Mouse (Mus musculus) gonadal fat pad, adult 2 months (tissue): Measurements from ENCODE around the gene Vti1a. TPM values are rescaled to one million over a fixed set of nuclear protein-coding genes. Genes with fewer than 3 reads are reported as not detected.

Experiments
- DNase-seq: peaks from one replicate; pipeline ENCODE4 v3.0.0-alpha.2; 2012; ENCODE audit warnings: low read depth
- polyA plus RNA-seq: library from polyadenylated mRNA; depleted of rRNA; stranded (reverse); fragments of >200 nt; gene quantifications from 2 replicates; pipeline ENCODE4 v1.2.3, GENCODE M21; 2012

Vti1a gene
- polyA plus RNA-seq, 1 experiment = 14.6 TPM

DNA sequence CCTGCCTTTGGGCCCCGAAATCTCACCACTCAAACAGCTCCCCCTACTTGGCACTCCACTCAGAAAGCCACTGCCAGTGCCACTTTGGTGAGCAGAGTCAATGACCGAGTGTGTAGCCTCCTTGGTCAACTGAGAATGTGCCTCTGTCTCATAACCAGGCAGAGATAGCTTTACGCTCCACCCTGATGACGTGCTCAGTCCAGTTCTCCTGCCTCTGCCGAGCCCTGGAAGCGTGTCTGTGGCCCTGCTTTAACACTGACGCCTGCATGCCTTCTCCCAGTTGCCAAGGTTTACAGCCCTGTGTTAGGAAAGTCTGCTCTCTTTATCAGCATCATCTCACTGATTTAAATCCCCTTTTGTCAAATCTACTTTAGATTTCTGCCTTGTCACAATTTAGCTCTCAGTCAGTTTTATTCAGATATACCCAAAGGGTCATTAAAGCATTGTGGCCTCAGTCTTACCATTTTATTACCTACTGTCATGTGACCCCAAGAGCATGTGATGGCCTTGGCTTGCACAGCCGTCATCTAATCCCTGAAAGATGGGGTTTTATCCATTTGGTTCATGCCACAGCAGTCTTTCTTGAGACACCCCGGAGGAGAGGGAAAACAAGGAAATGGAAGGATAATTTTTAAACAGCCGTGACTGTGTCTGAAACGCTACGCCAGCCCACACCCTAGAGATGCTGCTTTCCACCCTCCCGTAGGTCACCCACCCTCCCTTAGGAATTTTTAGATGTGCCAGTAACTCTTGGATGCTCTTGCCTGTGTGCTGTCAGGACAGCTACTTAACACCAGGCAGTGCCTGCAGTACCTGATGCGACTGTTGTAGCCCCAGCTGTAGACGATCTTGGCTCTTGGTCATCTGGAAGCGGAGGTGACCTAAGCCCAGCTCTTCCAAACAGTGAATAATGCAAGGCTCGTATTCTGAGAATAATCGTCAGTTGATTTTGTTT, 269.5 kb downstream of the Vti1a start:
- no peak for DNase-seq

DNA sequence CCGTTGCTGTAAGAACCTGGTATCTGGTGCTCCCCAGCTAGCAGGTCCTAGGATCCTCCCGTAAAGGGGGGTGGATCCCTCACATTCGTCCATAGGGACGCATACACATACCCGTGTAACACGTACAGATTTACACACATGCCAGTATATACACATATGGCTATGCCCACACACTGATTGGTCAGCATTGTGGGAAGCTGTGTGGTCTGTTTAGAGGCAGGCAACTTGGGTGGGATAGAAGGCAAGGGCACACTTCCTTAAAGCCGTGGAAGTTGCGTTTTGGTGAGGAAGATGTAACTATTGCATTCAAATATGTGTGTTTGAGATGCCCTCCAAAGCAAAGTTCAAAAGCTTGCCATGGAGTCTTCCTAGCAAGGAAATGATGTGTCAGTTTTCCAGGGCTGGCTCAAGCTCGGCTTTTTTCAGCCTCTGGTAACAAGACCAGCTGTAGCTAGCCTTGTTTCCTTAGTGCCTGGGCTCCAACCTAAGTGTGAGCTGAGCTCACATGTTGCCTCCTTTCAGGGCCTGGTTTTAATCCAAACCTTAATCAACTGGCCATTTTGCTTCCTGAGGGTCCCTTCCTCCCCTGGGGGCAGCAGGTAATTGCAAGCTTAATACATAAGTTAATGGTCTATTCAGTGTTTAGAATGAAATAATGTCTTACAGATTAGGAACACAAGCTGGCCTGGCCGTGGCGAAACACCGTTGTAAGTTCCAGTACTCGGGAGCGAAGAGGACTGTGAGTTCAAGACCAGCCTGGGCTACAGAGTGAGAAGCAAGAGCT, 271.7 kb downstream of the Vti1a start:
- DNase-seq = no peak

GRCm38 (mm10) chr19:55588948-55589896, 273.1 kb downstream of the Vti1a start:
- no peak for DNase-seq

GRCm38 (mm10) chr19:55592876-55593691, 277.0 kb downstream of the Vti1a start:
- no peak for DNase-seq

DNA sequence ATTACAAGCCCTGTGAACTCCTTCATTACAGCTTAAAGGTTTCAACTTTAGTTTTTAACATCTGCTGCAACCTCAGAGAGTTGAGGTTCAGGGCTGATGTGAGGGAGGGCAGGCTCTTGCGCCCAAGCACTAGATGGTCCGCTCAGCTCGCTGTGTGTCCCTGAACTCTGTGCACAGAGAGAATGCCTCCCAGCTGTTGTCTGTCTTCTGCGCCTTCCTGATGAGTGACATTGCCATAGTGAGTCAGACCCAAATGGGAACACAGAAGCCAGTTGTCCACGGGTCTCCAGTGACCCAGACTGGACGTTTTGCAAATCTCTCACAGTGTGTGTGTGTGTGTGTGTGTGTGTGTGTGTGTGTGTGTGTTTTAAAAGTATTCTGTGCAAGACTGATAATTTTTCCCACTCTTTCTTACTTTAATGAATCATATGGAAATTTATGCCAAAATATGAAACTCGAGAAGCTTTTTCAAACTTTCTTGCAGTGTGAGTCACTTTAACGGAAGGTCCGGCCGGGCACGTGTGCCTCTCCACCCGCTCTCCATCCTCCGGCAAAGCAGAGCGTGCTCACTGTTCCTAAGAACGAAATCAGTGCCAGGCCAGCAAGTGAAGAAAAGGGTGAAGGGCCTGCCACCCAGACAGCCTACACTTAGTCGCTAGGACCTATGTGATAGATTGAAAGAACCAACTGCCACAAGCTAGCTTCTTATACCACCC, 277.8 kb downstream of the Vti1a start:
- no peak for DNase-seq

- no peak for DNase-seq
These were observed 278.4 kb downstream of the Vti1a start for GRCm38 (mm10) chr19:55594451-55594850.

DNA sequence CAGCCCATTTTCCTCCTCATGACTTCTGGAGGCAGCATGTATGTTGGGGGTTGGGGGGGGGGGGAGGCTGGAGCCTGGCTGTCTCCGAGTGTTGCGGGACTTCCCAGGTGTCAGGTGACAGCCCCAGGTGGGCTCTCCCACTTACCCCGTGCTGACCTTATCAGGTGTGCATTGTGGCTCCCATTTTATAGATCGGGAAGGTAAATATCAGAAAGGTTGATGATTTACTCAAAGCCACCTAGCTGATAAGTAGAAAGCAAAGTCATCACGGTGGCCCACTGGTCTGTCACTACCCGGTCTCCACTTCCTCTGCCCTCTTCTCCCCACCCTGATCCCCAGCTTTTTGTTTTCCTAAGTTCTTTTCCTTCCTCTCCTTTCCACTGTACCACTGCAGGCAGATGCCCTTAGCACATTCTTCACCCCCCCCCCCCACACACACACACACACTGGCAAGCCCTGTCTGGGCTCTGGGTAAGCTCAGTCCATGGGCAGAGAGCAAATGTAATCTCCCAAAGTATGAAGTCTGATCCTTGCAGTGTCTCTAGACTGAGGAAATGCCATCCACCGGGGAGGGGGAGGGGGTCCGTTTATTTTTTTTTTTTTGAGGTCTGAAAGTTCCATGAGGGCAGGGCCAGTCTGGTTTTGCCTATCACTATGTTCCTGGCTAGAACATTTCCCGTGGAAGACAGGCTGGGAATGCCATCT, 280.0 kb downstream of the Vti1a start:
- DNase-seq = no peak

- no peak for DNase-seq
These were observed 280.7 kb downstream of the Vti1a start for GRCm38 (mm10) chr19:55596804-55597203.

- no peak for DNase-seq
These were observed 281.2 kb downstream of the Vti1a start for GRCm38 (mm10) chr19:55597296-55597695.

DNA sequence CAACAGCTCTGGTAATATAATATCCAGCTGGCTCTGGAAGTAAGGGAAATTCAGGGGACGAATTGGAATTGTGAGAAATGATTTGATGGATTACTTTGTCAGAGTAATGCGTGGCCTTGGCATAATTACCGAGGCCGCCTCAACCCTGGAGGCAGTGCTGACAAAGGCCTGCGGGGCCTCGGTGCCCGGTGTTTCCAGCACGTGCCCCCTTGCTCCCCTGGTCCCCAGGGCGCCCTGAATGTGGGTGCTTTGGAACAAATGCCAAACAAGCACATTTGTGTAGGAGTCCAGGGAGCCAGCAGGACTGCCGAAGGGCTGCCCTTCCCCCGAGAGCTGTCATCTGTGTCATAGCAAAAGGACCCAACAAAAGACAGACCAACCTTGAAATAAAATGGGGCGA, 281.9 kb downstream of the Vti1a start:
- no peak for DNase-seq

DNA sequence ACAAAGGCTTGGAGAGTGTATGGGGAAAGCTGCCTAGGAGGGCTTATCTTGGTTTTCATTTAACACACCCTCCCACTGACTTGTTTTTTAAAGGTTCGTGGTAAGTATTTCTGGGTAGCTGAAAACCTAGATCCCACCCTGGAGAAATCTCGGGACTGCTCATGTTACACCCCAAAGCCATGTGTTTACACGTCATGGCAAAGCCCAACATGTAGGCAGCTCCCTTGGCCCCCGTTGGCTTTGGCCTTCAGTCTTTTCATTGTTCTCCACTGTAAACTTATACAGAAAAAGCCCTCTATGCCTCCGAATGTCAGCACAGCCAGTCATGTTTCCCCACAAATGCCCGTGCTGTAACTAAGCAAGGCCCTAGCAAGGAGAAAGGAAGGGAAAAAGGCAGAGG, 283.0 kb downstream of the Vti1a start:
- no peak for DNase-seq

- DNase-seq = no peak
These were observed 291.6 kb downstream of the Vti1a start for GRCm38 (mm10) chr19:55607725-55608124.

GRCm38 (mm10) chr19:55608858-55609375, 292.8 kb downstream of the Vti1a start:
- DNase-seq = no peak

DNA sequence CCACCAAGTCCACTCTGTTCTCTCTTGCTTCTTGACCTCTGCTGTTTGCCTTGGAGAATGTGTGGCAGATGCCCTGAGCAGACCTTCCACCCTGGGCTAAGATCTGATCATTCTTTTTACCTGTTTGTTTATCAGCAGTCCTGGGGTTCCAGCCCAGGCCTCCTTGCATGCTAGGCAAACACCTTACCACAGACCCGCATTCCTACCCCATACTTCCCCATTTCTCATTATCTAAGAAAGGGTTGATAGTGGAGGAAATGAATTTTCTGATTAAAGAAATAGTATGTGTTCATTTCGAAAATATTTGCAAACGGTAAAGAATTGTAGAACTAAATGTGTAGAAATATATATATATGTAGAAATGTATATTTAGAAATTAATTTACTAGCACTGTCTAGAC, 293.7 kb downstream of the Vti1a start:
- no peak for DNase-seq

DNA sequence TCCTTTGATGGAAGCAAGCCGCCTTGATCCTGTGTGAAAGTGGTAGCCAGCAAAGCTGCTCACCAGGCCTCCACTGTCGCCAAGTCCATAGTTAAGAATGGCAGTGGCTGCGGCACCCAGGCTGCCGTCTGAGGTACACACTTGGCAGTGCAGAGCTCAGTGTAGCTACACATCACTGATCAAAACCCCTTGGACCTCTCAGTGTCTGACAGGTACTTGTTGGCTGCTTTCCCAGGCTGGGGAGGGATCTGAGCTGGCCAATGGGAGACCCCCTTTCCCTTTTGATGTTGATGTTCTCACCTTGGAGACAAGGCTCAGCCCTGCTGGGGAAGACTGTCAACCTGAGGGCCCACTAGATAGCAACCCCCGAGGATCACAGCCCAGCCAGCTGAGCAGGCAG, 299.6 kb downstream of the Vti1a start:
- no peak for DNase-seq

GRCm38 (mm10) chr19:55616276-55616675, 300.2 kb downstream of the Vti1a start:
- DNase-seq = no peak

DNA sequence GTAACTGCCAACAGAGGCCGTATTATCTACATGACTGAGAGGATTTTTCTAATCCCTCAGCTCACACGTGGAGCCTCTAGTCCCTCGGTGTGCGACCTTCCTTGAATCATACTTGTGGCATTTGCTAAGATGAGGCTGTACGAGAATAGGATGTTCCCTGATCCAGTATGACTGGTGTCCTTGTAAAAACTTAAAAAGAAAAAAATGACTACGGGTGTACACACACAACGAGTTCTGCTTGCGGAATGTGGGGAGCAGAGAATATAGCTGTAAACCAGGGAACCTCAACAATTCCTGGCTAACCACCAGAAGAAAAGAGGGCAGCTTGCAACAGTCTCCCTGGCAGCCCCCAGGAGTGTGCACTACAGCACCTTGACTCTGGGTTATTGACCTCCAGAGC, 300.8 kb downstream of the Vti1a start:
- no peak for DNase-seq

DNA sequence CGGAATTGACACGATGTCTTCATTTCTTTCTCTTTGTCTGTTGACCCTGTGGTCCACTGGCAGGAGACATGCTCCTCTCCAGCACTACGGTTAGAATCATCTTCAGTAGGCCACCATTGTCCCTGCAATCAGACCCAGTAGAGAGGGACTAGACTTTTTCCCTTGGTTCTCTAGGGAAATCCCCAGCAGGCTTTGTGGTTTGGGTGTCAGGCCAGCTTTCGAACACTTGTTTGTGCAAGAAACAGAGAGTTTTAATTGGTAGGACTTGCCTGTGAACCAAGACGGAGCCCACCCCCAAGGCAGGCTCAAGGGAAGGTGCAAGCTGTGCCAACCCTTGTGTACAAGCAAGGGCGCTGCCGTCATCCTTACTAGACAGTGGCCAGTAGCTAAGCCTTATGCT, 302.5 kb downstream of the Vti1a start:
- no peak for DNase-seq

- DNase-seq = no peak
These were observed 304.4 kb downstream of the Vti1a start for GRCm38 (mm10) chr19:55620411-55621008.
